Mouse (Mus musculus) forelimb bud, embryonic 11.5 days (tissue): ENCODE data around the gene Nfrkb.

Experiments used
- DNase-seq: peaks from one replicate; pipeline ENCODE4 v3.0.0-alpha.2; 2012; ENCODE audit warnings: low read depth, low spot score

Gene Nfrkb

GRCm38 (mm10) chr9:31428971-31429370 is 43.0 kb downstream of the Nfrkb start:
- no peak for DNase-seq

GRCm38 (mm10) chr9:31430011-31430410 is 44.0 kb downstream of the Nfrkb start:
- no peak for DNase-seq

- DNase-seq = no peak
Observed at GRCm38 (mm10) chr9:31431751-31432150, 45.8 kb downstream of the Nfrkb start.

GRCm38 (mm10) chr9:31432336-31432975 is 46.5 kb downstream of the Nfrkb start:
- no peak for DNase-seq

GRCm38 (mm10) chr9:31433431-31433830 is 47.4 kb downstream of the Nfrkb start:
- no peak for DNase-seq

GRCm38 (mm10) chr9:31435415-31435814 is 49.4 kb downstream of the Nfrkb start:
- no peak for DNase-seq

- no peak for DNase-seq
Observed at GRCm38 (mm10) chr9:31437861-31438260, 51.9 kb downstream of the Nfrkb start.

- DNase-seq = no peak
Observed at GRCm38 (mm10) chr9:31438834-31439233, 52.8 kb downstream of the Nfrkb start.

GRCm38 (mm10) chr9:31439341-31439740 is 53.3 kb downstream of the Nfrkb start:
- no peak for DNase-seq

- DNase-seq = no peak
Observed at GRCm38 (mm10) chr9:31440366-31440765, 54.4 kb downstream of the Nfrkb start.

GRCm38 (mm10) chr9:31441487-31441886 is 55.5 kb downstream of the Nfrkb start:
- DNase-seq = no peak

- no peak for DNase-seq
Observed at GRCm38 (mm10) chr9:31444236-31444635, 58.2 kb downstream of the Nfrkb start.

GRCm38 (mm10) chr9:31449145-31449772 is 63.3 kb downstream of the Nfrkb start:
- no peak for DNase-seq

- peak; percentile 41 for DNase-seq
Observed at GRCm38 (mm10) chr9:31452166-31452565, 66.2 kb downstream of the Nfrkb start.

- DNase-seq = no peak
Observed at GRCm38 (mm10) chr9:31454356-31454755, 68.4 kb downstream of the Nfrkb start.

- DNase-seq = no peak
Observed at GRCm38 (mm10) chr9:31463190-31463589, 77.2 kb downstream of the Nfrkb start.

GRCm38 (mm10) chr9:31463692-31464474 is 77.9 kb downstream of the Nfrkb start, which contains the start of gene Tmem45b:
TSS of gene Tmem45b (minus strand) at chr9:31464462.
- no peak for DNase-seq
